Mouse (Mus musculus): ENCODE results near the gene Cep57l1. TPM values are rescaled to one million over a fixed set of nuclear protein-coding genes. Genes with fewer than 3 reads are reported as not detected.

Gene Cep57l1
- polyA plus RNA-seq, 1 experiment from 2014 or later, result 10.3 TPM

- H3K4me2 ChIP-seq (ENCODE audit: low read depth, low read length), result no peak overlapping the region
- H3K27ac ChIP-seq (ENCODE audit: low read length), result no peak overlapping the region
- 74% methylated on average over 3 of the region's 3 CpGs for WGBS (ENCODE audit: insufficient replicate concordance)
- H3K9ac ChIP-seq (ENCODE audit: low read depth, low read length), result no peak overlapping the region
- no peaks in the 10 kb centered on the region for H3K36me3 ChIP-seq (ENCODE audit: control insufficient read depth, insufficient read depth)
- no peak for ATAC-seq (ENCODE audit: low read depth)
- no peak overlapping the region for H3K4me3 ChIP-seq (ENCODE audit: low read depth, low read length)
- no peaks in the 10 kb centered on the region for H3K27me3 ChIP-seq (ENCODE audit: control insufficient read depth, insufficient read depth, low read depth, low read length)
- no peaks in the 10 kb centered on the region for H3K9me3 ChIP-seq (replicated peaks; ENCODE audit: control insufficient read depth, low read length)
- H3K4me1 ChIP-seq (ENCODE audit: control insufficient read depth, low read depth, low read length), result no peaks in the 10 kb centered on the region
These were observed 45.8 kb downstream of the Cep57l1 start for GRCm38 (mm10) chr10:41763741-41764385.

- H3K27ac ChIP-seq (ENCODE audit: low read length), result no peak overlapping the region
- 70% methylated on average over 3 of the region's 3 CpGs for WGBS (ENCODE audit: insufficient replicate concordance)
- H3K27me3 ChIP-seq (ENCODE audit: control insufficient read depth, insufficient read depth, low read depth, low read length), result no peaks in the 10 kb centered on the region
- no peaks in the 10 kb centered on the region for H3K9me3 ChIP-seq (replicated peaks; ENCODE audit: control insufficient read depth, low read length)
- no peak overlapping the region for H3K4me3 ChIP-seq (ENCODE audit: low read depth, low read length)
- no peak for ATAC-seq (ENCODE audit: low read depth)
- H3K9ac ChIP-seq (ENCODE audit: low read depth, low read length), result no peak overlapping the region
- H3K4me2 ChIP-seq (ENCODE audit: low read depth, low read length), result no peak overlapping the region
- H3K36me3 ChIP-seq (ENCODE audit: control insufficient read depth, insufficient read depth), result no peaks in the 10 kb centered on the region
- H3K4me1 ChIP-seq (ENCODE audit: control insufficient read depth, low read depth, low read length), result no peaks in the 10 kb centered on the region
These were observed 48.8 kb downstream of the Cep57l1 start for GRCm38 (mm10) chr10:41760866-41761265.

GRCm38 (mm10) chr10:41758041-41758440 lies 51.6 kb downstream of the Cep57l1 start:
- H3K27ac ChIP-seq (ENCODE audit: low read length), result no peak overlapping the region
- H3K36me3 ChIP-seq (ENCODE audit: control insufficient read depth, insufficient read depth), result no peaks in the 10 kb centered on the region
- H3K9ac ChIP-seq (ENCODE audit: low read depth, low read length), result no peak overlapping the region
- no peaks in the 10 kb centered on the region for H3K4me1 ChIP-seq (ENCODE audit: control insufficient read depth, low read depth, low read length)
- H3K27me3 ChIP-seq (ENCODE audit: control insufficient read depth, insufficient read depth, low read depth, low read length), result no peaks in the 10 kb centered on the region
- H3K4me3 ChIP-seq (ENCODE audit: low read depth, low read length), result no peak overlapping the region
- H3K4me2 ChIP-seq (ENCODE audit: low read depth, low read length), result no peak overlapping the region
- ATAC-seq (ENCODE audit: low read depth), result no peak
- no peaks in the 10 kb centered on the region for H3K9me3 ChIP-seq (replicated peaks; ENCODE audit: control insufficient read depth, low read length)

- H3K9me3 ChIP-seq (replicated peaks; ENCODE audit: control insufficient read depth, low read length), result no peaks in the 10 kb centered on the region
- H3K9ac ChIP-seq (ENCODE audit: low read depth, low read length), result no peak overlapping the region
- H3K27ac ChIP-seq (ENCODE audit: low read length), result no peak overlapping the region
- no peak for ATAC-seq (ENCODE audit: low read depth)
- H3K27me3 ChIP-seq (ENCODE audit: control insufficient read depth, insufficient read depth, low read depth, low read length), result no peaks in the 10 kb centered on the region
- no peak overlapping the region for H3K4me3 ChIP-seq (ENCODE audit: low read depth, low read length)
- no peaks in the 10 kb centered on the region for H3K4me1 ChIP-seq (ENCODE audit: control insufficient read depth, low read depth, low read length)
- no peaks in the 10 kb centered on the region for H3K36me3 ChIP-seq (ENCODE audit: control insufficient read depth, insufficient read depth)
- WGBS (ENCODE audit: insufficient replicate concordance), result 78% methylated on average over 5 of the region's 5 CpGs
- H3K4me2 ChIP-seq (ENCODE audit: low read depth, low read length), result no peak overlapping the region
These were observed 52.4 kb downstream of the Cep57l1 start for GRCm38 (mm10) chr10:41757226-41757625.

GRCm38 (mm10) chr10:41751867-41752480 lies 57.7 kb downstream of the Cep57l1 start:
- no peak overlapping the region for H3K27ac ChIP-seq (ENCODE audit: low read length)
- no peak for ATAC-seq (ENCODE audit: low read depth)
- 29% methylated on average over 14 of the region's 14 CpGs for WGBS (ENCODE audit: insufficient replicate concordance)
- H3K9me3 ChIP-seq (replicated peaks; ENCODE audit: control insufficient read depth, low read length), result no peaks in the 10 kb centered on the region
- no peaks in the 10 kb centered on the region for H3K4me1 ChIP-seq (ENCODE audit: control insufficient read depth, low read depth, low read length)
- no peak overlapping the region for H3K4me3 ChIP-seq (ENCODE audit: low read depth, low read length)
- no peaks in the 10 kb centered on the region for H3K27me3 ChIP-seq (ENCODE audit: control insufficient read depth, insufficient read depth, low read depth, low read length)
- no peak overlapping the region for H3K4me2 ChIP-seq (ENCODE audit: low read depth, low read length)
- no peaks in the 10 kb centered on the region for H3K36me3 ChIP-seq (ENCODE audit: control insufficient read depth, insufficient read depth)
- no peak overlapping the region for H3K9ac ChIP-seq (ENCODE audit: low read depth, low read length)

- Histone ChIP-seq H3K4me1 (ENCODE audit: control insufficient read depth, low read depth, low read length) (no peaks in the 10 kb centered on the region), H3K4me3 (ENCODE audit: low read depth, low read length) (no peak overlapping the region), H3K36me3 (ENCODE audit: control insufficient read depth, insufficient read depth) (no peaks in the 10 kb centered on the region), H3K9me3 (replicated peaks; ENCODE audit: control insufficient read depth, low read length) (no peaks in the 10 kb centered on the region), H3K27me3 (ENCODE audit: control insufficient read depth, insufficient read depth, low read depth, low read length) (no peaks in the 10 kb centered on the region), H3K9ac (ENCODE audit: low read depth, low read length) (no peak overlapping the region), H3K4me2 (ENCODE audit: low read depth, low read length) (no peak overlapping the region), H3K27ac (ENCODE audit: low read length) (no peak overlapping the region)
- no peak for ATAC-seq (ENCODE audit: low read depth)
- WGBS (ENCODE audit: insufficient replicate concordance), result 71% methylated on average over 3 of the region's 3 CpGs
These were observed 60.4 kb downstream of the Cep57l1 start for GRCm38 (mm10) chr10:41749306-41749705.

- Histone ChIP-seq H3K4me1 (ENCODE audit: control insufficient read depth, low read depth, low read length) (no peaks in the 10 kb centered on the region), H3K27ac (ENCODE audit: low read length) (no peak overlapping the region), H3K27me3 (ENCODE audit: control insufficient read depth, insufficient read depth, low read depth, low read length) (no peaks in the 10 kb centered on the region), H3K4me2 (ENCODE audit: low read depth, low read length) (no peak overlapping the region), H3K9ac (ENCODE audit: low read depth, low read length) (no peak overlapping the region), H3K36me3 (ENCODE audit: control insufficient read depth, insufficient read depth) (no peaks in the 10 kb centered on the region), H3K9me3 (replicated peaks; ENCODE audit: control insufficient read depth, low read length) (no peaks in the 10 kb centered on the region), H3K4me3 (ENCODE audit: low read depth, low read length) (no peak overlapping the region)
- 84% methylated on average over 5 of the region's 5 CpGs for WGBS (ENCODE audit: insufficient replicate concordance)
- no peak for ATAC-seq (ENCODE audit: low read depth)
These were observed 63.1 kb downstream of the Cep57l1 start for GRCm38 (mm10) chr10:41746554-41746953.

GRCm38 (mm10) chr10:41744006-41744405 lies 65.7 kb downstream of the Cep57l1 start:
- no peak overlapping the region for H3K9ac ChIP-seq (ENCODE audit: low read depth, low read length)
- no peak for ATAC-seq (ENCODE audit: low read depth)
- no peaks in the 10 kb centered on the region for H3K36me3 ChIP-seq (ENCODE audit: control insufficient read depth, insufficient read depth)
- H3K4me2 ChIP-seq (ENCODE audit: low read depth, low read length), result no peak overlapping the region
- H3K9me3 ChIP-seq (replicated peaks; ENCODE audit: control insufficient read depth, low read length), result no peaks in the 10 kb centered on the region
- WGBS (ENCODE audit: insufficient replicate concordance), result 73% methylated on average over 4 of the region's 4 CpGs
- H3K27ac ChIP-seq (ENCODE audit: low read length), result no peak overlapping the region
- H3K4me1 ChIP-seq (ENCODE audit: control insufficient read depth, low read depth, low read length), result no peaks in the 10 kb centered on the region
- H3K27me3 ChIP-seq (ENCODE audit: control insufficient read depth, insufficient read depth, low read depth, low read length), result no peaks in the 10 kb centered on the region
- H3K4me3 ChIP-seq (ENCODE audit: low read depth, low read length), result no peak overlapping the region

GRCm38 (mm10) chr10:41740221-41740620 lies 69.5 kb downstream of the Cep57l1 start:
- ATAC-seq (ENCODE audit: low read depth), result no peak
- no peak overlapping the region for H3K9ac ChIP-seq (ENCODE audit: low read depth, low read length)
- WGBS (ENCODE audit: insufficient replicate concordance), result 49% methylated on average over 2 of the region's 2 CpGs
- no peaks in the 10 kb centered on the region for H3K9me3 ChIP-seq (replicated peaks; ENCODE audit: control insufficient read depth, low read length)
- no peak overlapping the region for H3K4me2 ChIP-seq (ENCODE audit: low read depth, low read length)
- peaks cover 3% of the 10 kb centered on the region for H3K36me3 ChIP-seq (ENCODE audit: control insufficient read depth, insufficient read depth)
- H3K27me3 ChIP-seq (ENCODE audit: control insufficient read depth, insufficient read depth, low read depth, low read length), result no peaks in the 10 kb centered on the region
- no peak overlapping the region for H3K27ac ChIP-seq (ENCODE audit: low read length)
- H3K4me3 ChIP-seq (ENCODE audit: low read depth, low read length), result no peak overlapping the region
- H3K4me1 ChIP-seq (ENCODE audit: control insufficient read depth, low read depth, low read length), result no peaks in the 10 kb centered on the region
